Mouse (Mus musculus) left cerebral cortex, postnatal 4 days (tissue): ENCODE results near the gene Mcm3. TPM values are rescaled to one million over a fixed set of nuclear protein-coding genes. Genes with fewer than 3 reads are reported as not detected.
"Not testable (repeated sequence)": the region's sequence is repeated elsewhere in the genome, so short reads cannot be mapped to it uniquely, and the experiment has no call there.

Experiments
- DNase-seq: peaks from one replicate; pipeline ENCODE4 v3.0.0-alpha.2; 2022
- intact Hi-C: fragments of 180-260 bp; cut with DNase I; formaldehyde crosslinking; loops from one replicate; pipeline ENCODE4 v1.15.1; 2025
- total RNA-seq, 2 experiments: library from RNA; stranded (reverse); gene quantifications; 2 replicates each; pipeline ENCODE4 v1.2.3; 2021

Mcm3 gene
- total RNA-seq, 2 experiments from 2014 or later: 9.7 to 11.3 TPM

DNA sequence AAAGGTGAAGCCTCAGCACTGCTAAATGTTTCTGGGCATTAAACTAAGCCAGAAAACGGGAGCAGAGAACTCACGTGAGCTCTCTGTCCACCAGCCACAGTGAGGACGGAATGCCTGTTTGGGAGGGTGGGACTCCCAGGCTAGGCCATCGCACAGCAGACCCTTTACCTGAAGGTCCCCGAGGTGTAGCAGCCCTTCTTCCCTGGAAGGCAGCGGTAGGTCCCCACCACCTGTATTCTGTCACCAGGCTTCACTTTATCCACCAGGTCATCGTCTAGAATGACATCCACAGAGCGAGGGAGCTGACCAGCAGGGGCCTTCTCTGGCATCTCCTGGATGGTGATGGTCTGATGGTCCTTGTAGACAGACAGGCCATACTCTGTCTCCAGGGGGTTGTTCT lies 5.6 kb downstream of the Mcm3 start:
- no peak for DNase-seq
- intact Hi-C loops: loop anchor here (10.0 kb wide), 1 partner anchor 350 kb away; no protein-coding TSS in a partner anchor

- intact Hi-C loops: loop anchor here (5.0 kb wide), 2 partner anchors 102 to 192 kb away; no protein-coding TSS in a partner anchor
These were observed 15.6 kb downstream of the Mcm3 start for GRCm38 (mm10) chr1:20804526-20804925.

GRCm38 (mm10) chr1:20801682-20802390 lies 18.3 kb downstream of the Mcm3 start:
- peak; percentile 20 for DNase-seq
- intact Hi-C loops: loop anchor here (5.0 kb wide), 2 partner anchors 100 to 190 kb away; no protein-coding TSS in a partner anchor

More at GRCm38 (mm10) chr1:20804526-20804925, 15.6 kb downstream of the Mcm3 start:
- no peak for DNase-seq

GRCm38 (mm10) chr1:20801275-20801674 lies 18.8 kb downstream of the Mcm3 start:
- intact Hi-C loops: loop anchor here (5.0 kb wide), 2 partner anchors 99 to 189 kb away; no protein-coding TSS in a partner anchor
- no peak for DNase-seq

DNA sequence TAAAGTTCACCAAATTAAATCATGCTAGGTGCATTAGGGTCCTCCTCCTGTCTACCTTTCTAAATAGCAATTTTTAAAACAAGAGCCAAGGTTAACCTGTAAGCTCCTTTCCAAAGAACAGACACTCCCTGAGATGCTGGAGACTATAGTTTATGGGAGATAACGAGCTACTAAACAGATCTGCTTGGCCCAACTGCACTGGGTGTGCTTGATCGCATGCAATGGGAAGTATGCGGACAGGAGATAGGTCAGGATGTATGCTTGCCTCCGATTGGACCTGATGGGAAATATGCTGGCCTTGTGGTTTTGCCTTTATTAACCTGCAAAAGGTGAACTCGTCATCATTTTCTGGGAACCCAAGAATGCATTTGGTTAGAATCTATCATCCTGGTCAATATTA lies 24.9 kb downstream of the Mcm3 start:
- intact Hi-C loops: no loop called here
- DNase-seq: no peak

DNA sequence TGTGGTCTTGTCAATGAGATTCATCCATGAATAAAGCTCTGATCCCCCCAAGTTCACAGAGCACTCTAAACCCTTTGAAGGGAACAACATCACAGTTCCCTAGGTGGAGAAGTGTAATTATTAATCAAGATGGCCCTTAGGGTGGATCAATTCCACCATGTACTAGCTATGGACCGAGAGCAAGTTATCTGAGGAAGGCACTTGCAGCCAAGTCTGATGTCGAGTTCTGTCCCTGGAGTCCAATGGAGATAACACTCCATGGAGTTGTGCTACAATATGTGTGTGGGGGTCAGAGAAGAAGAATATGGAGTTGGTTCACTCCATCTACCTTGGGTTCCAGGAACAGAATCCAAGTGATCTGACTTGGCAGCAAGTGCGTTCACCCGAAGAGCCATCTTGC lies 25.4 kb downstream of the Mcm3 start:
- intact Hi-C loops: no loop called here
- no peak for DNase-seq

GRCm38 (mm10) chr1:20791414-20791813 lies 28.7 kb downstream of the Mcm3 start:
- intact Hi-C loops: no loop called here
- DNase-seq: no peak

DNA sequence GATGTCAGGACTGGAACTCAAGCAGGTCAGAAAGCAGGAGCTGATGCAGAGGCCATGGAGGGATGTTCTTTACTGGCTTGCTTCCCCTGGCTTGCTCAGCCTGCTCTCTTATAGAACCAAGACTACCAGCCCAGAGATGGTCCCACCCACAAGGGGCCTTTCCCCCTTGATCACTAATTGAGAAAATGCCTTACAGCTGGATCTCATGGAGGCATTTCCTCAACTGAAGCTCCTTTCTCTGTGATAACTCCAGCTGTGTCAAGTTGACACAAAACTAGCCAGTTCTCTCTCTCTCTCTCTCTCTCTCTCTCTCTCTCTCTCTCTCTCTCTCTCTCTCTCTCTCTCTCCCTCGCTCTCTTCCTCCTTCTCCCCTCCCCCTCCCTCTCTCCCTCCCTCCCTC lies 29.6 kb downstream of the Mcm3 start, which contains the start of gene Il17f:
Gene Il17f (minus strand): TSS at position 101 of the 400 bp plus-strand sequence.
- DNase-seq, intact Hi-C loops: not testable (repeated sequence)

DNA sequence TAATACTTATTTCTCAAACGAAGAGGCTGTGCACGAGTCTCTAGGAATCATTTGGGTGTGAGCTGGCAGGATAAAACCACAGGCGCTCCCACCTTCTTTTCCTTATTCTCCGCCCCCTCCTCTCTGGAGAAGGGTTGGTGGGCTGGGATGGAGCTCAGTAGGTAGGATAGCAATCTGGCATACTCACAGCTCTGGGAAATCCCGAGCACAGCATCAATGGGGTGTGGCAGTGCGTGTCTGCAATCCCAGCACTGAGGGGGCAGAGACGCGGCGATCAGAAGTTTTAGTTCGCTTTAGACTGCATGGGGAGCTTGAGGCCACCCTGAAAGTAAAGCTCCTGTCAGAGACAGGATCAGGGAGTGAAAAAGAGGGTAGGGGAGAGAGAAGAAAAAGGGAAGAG lies 31.7 kb downstream of the Mcm3 start:
- intact Hi-C loops: no loop called here
- DNase-seq: no peak

GRCm38 (mm10) chr1:20787046-20787445 lies 33.1 kb downstream of the Mcm3 start:
- intact Hi-C loops: no loop called here
- DNase-seq: no peak

GRCm38 (mm10) chr1:20778366-20778765 lies 41.7 kb downstream of the Mcm3 start:
- DNase-seq: no peak
- intact Hi-C loops: no loop called here

DNA sequence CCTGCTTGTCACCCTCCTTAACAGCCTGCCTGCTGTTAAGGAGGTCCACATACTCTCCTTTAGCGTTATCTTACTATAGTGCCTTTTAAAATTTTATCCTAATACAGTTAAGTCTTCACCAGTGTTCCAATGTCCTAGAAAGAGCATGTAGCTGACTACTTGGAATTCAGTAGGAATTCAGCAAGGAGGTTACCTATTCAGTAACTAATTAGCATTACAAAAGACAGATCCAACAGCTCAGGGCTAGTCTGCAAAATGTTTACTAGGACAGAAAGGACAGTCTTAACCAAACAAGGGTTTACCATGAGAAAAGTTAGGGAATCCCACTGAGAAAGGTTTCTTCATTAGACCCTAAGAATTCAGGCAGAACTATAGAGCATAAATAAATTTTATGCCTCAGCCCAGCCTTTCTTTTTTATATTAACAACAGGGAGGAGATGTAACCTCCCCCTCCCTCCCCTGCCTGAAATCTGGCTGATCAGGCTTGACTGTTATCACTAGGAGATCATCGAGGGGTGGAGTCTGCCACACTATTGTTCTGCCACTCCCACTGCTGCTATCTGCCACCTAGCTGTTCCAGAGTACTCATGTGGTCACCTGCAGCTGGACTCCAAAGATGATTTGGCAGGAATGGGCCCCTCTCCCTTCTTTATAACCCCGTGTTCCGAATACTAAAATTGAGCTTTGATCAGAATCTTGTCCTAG lies 45.9 kb downstream of the Mcm3 start:
- intact Hi-C loops, DNase-seq: not testable (repeated sequence)

- intact Hi-C loops: no loop called here
- DNase-seq: no peak
These were observed 53.6 kb downstream of the Mcm3 start for GRCm38 (mm10) chr1:20766526-20766925.

GRCm38 (mm10) chr1:20761411-20761810 lies 58.7 kb downstream of the Mcm3 start:
- intact Hi-C loops: no loop called here

GRCm38 (mm10) chr1:20760331-20760730 lies 59.8 kb downstream of the Mcm3 start:
- DNase-seq: no peak
- intact Hi-C loops: no loop called here

More at GRCm38 (mm10) chr1:20761411-20761810, 58.7 kb downstream of the Mcm3 start:
- no peak for DNase-seq

DNA sequence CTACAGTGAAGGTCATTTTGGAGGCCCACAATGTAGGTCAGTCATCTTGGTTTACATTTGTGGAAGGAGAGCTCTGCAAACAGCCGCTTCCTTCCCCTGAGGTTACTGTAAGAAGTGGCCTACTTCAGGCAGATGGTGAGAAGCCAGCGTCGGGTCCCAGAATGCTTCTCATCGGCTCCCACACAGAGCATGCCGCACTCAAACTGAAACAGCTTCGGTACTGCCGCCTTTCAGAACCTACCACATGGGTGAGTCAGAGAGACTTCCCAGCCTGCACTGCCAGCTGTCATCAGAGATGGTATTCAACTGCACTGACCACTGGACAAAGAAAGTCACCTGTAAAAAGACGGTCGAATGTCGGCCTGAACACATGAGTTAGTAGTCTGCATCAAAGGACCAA lies 60.3 kb downstream of the Mcm3 start:
- DNase-seq: no peak
- intact Hi-C loops: no loop called here

- intact Hi-C loops: no loop called here
- no peak for DNase-seq
These were observed 62.5 kb downstream of the Mcm3 start for GRCm38 (mm10) chr1:20757586-20757985.

DNA sequence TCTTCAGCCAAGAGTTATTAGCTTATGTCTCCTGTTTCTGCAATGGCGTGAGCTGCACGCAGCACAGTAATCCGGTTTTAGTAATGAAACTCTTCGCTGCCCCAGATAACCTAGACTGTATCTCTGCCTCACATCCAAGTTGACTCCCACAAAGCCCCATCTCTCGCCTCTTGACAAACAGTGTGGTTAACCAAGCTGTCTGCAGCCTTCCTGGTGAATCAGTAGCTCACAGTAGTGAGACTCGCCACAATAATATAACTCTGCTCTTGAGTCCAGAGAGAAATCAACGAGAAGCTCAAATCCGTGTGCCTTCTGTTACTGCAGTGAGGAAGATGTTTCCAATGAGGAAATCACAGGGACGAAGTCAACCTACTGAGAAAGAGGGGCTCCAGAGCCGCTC lies 65.7 kb downstream of the Mcm3 start:
- no peak for DNase-seq
- intact Hi-C loops: no loop called here
